Mouse (Mus musculus) liver, embryonic 16.5 days (tissue): ENCODE measurements around the gene Ip6k1. TPM values are rescaled to one million over a fixed set of nuclear protein-coding genes. Genes with fewer than 3 reads are reported as not detected.
A peak's percentile ranks its signal among the peaks of the same experiment; 100 is the strongest.

Experiments used
- ATAC-seq: fragments of 200-750 bp; cut with Nextera tagmentation; 2 replicates; pipeline ENCODE4 v1.8.0; 2017; ENCODE audit warnings: low read depth, mild to moderate bottlenecking, moderate number of reproducible peaks, moderate library complexity
- H3K27ac ChIP-seq: fragments of 300-500 bp; sonication (generic); 2 replicates; pipeline ENCODE4 v1.5.1; 2014; ENCODE audit warnings: mild to moderate bottlenecking, low read length
- H3K27me3 ChIP-seq: fragments of 300-500 bp; sonication (generic); 2 replicates; pipeline ENCODE4 v1.6.1; 2014; ENCODE audit warnings: low read depth, low read length, mixed read lengths; ENCODE audit not compliant: control insufficient read depth, insufficient read depth
- H3K36me3 ChIP-seq: fragments of 300-500 bp; sonication (generic); 2 replicates; pipeline ENCODE4 v1.6.1; 2014; ENCODE audit warnings: mild to moderate bottlenecking; ENCODE audit not compliant: control insufficient read depth, insufficient read depth
- H3K4me1 ChIP-seq: fragments of 300-500 bp; sonication (generic); 2 replicates; pipeline ENCODE4 v1.6.1; 2014; ENCODE audit warnings: low read depth, low read length, mixed read lengths; ENCODE audit not compliant: control insufficient read depth
- H3K4me2 ChIP-seq: fragments of 300-500 bp; sonication (generic); 2 replicates; pipeline ENCODE4 v1.6.1; 2014; ENCODE audit warnings: low read depth, low read length, mixed read lengths
- H3K4me3 ChIP-seq: fragments of 300-500 bp; sonication (generic); 2 replicates; pipeline ENCODE4 v1.5.1; 2014; ENCODE audit warnings: low read depth, mild to moderate bottlenecking, low read length
- H3K9ac ChIP-seq: fragments of 300-500 bp; sonication (generic); 2 replicates; pipeline ENCODE4 v1.6.1; 2014; ENCODE audit warnings: low read depth, low read length
- H3K9me3 ChIP-seq: fragments of 300-500 bp; sonication (generic); replicated peaks from 2 replicates; pipeline ENCODE4 v1.6.1; 2016; ENCODE audit warnings: low read length; ENCODE audit not compliant: control insufficient read depth
- WGBS: fragments of 180-500 bp; shearing (Covaris S2); extraction: QIAGEN DNeasy Blood & Tissue Kit; methylation state at CpG from one replicate; pipeline ENCODE4 v1.1.7; 2014; ENCODE audit not compliant: insufficient replicate concordance; 5-methylcytosine and 5-hydroxymethylcytosine counted together
- microRNA-seq: library from miRNA; unstranded; fragments of <30 nt; microRNA quantifications from one replicate; pipeline ENCODE4, GENCODE M21; 2016
- polyA plus RNA-seq: library from polyadenylated mRNA; unstranded; fragments of >200 nt; fragmentation: Nextera tagmentation; extraction: Ambion mirVana; gene quantifications from 2 replicates; pipeline ENCODE4 v1.2.1, GENCODE M21; 2015

Gene Ip6k1
- polyA plus RNA-seq, 1 experiment from 2014 or later, result 45.3 TPM

GRCm38 (mm10) chr9:108094184-108094941 is 92.1 kb downstream of the Ip6k1 start, which contains the start of gene Apeh:
TSS of gene Apeh (minus strand) at chr9:108094606.
- Histone ChIP-seq H3K27ac (peak within 1 kb of the TSS; percentile 100), H3K4me2 (peak within 1 kb of the TSS; percentile 94), H3K4me1 (peaks cover 59% of the 10 kb centered on the region), H3K9me3 (no peaks in the 10 kb centered on the region), H3K4me3 (peak within 1 kb of the TSS; percentile 80), H3K27me3 (no peaks in the 10 kb centered on the region), H3K36me3 (peaks cover 38% of the 10 kb centered on the region), H3K9ac (peak within 1 kb of the TSS; percentile 99)
- peak; percentile 83 for ATAC-seq
- WGBS, result under 1% methylated on average over 52 of the region's 52 CpGs

DNA sequence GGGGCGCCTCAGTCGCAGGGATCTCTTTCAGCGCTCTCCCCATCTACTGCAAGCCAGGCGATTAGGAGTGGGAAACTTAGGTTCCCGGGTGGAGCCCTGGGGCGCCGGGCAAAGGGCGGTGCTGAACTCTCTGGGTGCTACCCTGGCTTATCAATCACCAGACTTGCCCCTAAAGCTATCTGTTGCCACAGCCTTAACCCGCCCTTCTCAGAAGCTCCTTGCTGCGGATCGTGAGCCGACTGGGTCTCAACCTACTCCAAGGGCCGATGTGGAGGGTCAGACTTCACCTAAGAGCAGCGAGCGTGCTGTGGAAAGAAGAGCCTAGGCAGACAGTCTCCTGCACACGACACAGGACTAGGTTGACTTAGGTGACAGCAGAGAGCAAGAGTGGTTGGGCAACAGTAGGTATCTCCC is 92.7 kb downstream of the Ip6k1 start:
- H3K36me3 ChIP-seq, result peaks cover 32% of the 10 kb centered on the region
- ATAC-seq, result peak; percentile 86
- peak overlapping the region; percentile 100 for H3K27ac ChIP-seq
- H3K4me2 ChIP-seq, result peak overlapping the region; percentile 94
- no peaks in the 10 kb centered on the region for H3K27me3 ChIP-seq
- WGBS, result under 1% methylated on average over 16 of the region's 16 CpGs
- H3K9me3 ChIP-seq, result no peaks in the 10 kb centered on the region
- H3K4me3 ChIP-seq, result peak overlapping the region; percentile 80
- H3K4me1 ChIP-seq, result peaks cover 61% of the 10 kb centered on the region
- peak overlapping the region; percentile 99 for H3K9ac ChIP-seq

DNA sequence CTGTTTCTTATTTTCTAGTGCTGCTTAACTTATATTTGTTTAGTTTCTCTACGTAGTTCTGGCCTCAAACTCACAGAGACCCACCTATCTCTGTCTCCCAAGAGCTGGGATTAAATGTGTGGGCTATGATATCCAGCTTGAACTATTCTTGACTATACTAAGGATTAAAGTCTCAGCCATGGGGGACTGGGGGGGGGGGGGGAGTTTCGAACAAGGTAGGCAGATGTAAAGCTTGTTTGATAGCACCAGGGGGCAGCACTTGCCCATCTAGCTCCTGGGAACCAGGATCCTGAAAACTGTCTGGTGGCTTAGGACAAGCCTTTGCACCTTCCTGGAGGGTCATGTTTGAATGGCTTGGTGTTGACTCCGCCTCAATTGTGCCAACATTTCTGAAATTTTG is 93.2 kb downstream of the Ip6k1 start:
- peak overlapping the region; percentile 94 for H3K4me2 ChIP-seq
- H3K36me3 ChIP-seq, result peaks cover 26% of the 10 kb centered on the region
- H3K9ac ChIP-seq, result peak overlapping the region; percentile 99
- peak; percentile 16 for ATAC-seq
- H3K9me3 ChIP-seq, result no peaks in the 10 kb centered on the region
- H3K4me1 ChIP-seq, result peaks cover 61% of the 10 kb centered on the region
- no peaks in the 10 kb centered on the region for H3K27me3 ChIP-seq
- WGBS, result under 1% methylated on average over 3 of the region's 3 CpGs
- H3K27ac ChIP-seq, result peak overlapping the region; percentile 100
- H3K4me3 ChIP-seq, result peak overlapping the region; percentile 80

- peak overlapping the region; percentile 94 for H3K4me2 ChIP-seq
- peak; percentile 8; the same call in 1 of the 2 replicates for ATAC-seq
- peak overlapping the region; percentile 100 for H3K27ac ChIP-seq
- no peaks in the 10 kb centered on the region for H3K9me3 ChIP-seq
- peak overlapping the region; percentile 80 for H3K4me3 ChIP-seq
- peak overlapping the region; percentile 99 for H3K9ac ChIP-seq
- 33% methylated on average over 10 of the region's 10 CpGs for WGBS
- H3K4me1 ChIP-seq, result peaks cover 59% of the 10 kb centered on the region
- no peaks in the 10 kb centered on the region for H3K27me3 ChIP-seq
- H3K36me3 ChIP-seq, result peaks cover 20% of the 10 kb centered on the region
Observed at GRCm38 (mm10) chr9:108095949-108096712, 93.8 kb downstream of the Ip6k1 start.

Small RNA genes within 50 kb of the gene (microRNA-seq; reads per million reads assigned to microRNA genes)
- gene Mir7088, result 1.7 reads per million

Other genes starting within 250 kb of the Ip6k1 start
- gene Rbm5, start 231.5 kb upstream of the Ip6k1 start, polyA plus RNA-seq, result 72.7 and 78.3 TPM in 2 replicates
- gene Rbm6, start 129.3 kb upstream of the Ip6k1 start, polyA plus RNA-seq, result 25.8 and 26.6 TPM in 2 replicates
- 3.6 and 4.1 TPM in 2 replicates for gene Mon1a, start 114.3 kb upstream of the Ip6k1 start, polyA plus RNA-seq
- gene Mst1r, start 95.6 kb upstream of the Ip6k1 start, polyA plus RNA-seq, result 1.3 and 2.8 TPM in 2 replicates
- not detected in 2 replicates for gene Actl11, start 74.0 kb upstream of the Ip6k1 start, polyA plus RNA-seq
- gene Camkv, start 66.8 kb upstream of the Ip6k1 start, polyA plus RNA-seq, result 0.11 TPM in 2 replicates
- gene Traip, start 52.4 kb upstream of the Ip6k1 start, polyA plus RNA-seq, result 11.1 and 13.3 TPM in 2 replicates
- gene Uba7, start 27.0 kb upstream of the Ip6k1 start, polyA plus RNA-seq, result 43.8 and 47.7 TPM in 2 replicates
- gene Gm20661, start 19.4 kb upstream of the Ip6k1 start, polyA plus RNA-seq, result 0.41 and 0.49 TPM in 2 replicates
- 41.0 and 46.1 TPM in 2 replicates for gene Inka1, start 16.6 kb upstream of the Ip6k1 start, polyA plus RNA-seq
- gene Cdhr4, start 10.0 kb upstream of the Ip6k1 start, polyA plus RNA-seq, result 1.0 and 1.2 TPM in 2 replicates
- gene Gm20662, start 6.2 kb upstream of the Ip6k1 start, polyA plus RNA-seq, result 0.22 and 0.48 TPM in 2 replicates
- 12.9 and 13.8 TPM in 2 replicates for gene Gmppb, start 46.7 kb downstream of the Ip6k1 start, polyA plus RNA-seq
- gene Amigo3, start 50.7 kb downstream of the Ip6k1 start, polyA plus RNA-seq, result 1.6 and 2.1 TPM in 2 replicates
- gene Mst1, start 77.9 kb downstream of the Ip6k1 start, polyA plus RNA-seq, result 52.5 and 62.0 TPM in 2 replicates
- 92.7 and 106 TPM in 2 replicates for gene Rnf123, start 80.8 kb downstream of the Ip6k1 start, polyA plus RNA-seq
- gene Apeh, start 92.1 kb downstream of the Ip6k1 start, polyA plus RNA-seq, result 167 and 172 TPM in 2 replicates
- gene Bsn, start 187.9 kb downstream of the Ip6k1 start, polyA plus RNA-seq, result 1.0 and 1.2 TPM in 2 replicates